Mouse (Mus musculus) kidney, postnatal 36 days (tissue): ENCODE results near the gene Kcna1.

Experiments used
- DNase-seq, 2 experiments: peaks; one replicate each; pipeline ENCODE4 v3.0.0; 2021 to 2022; ENCODE audit warnings: mixed read lengths in 2 of 2

Kcna1 gene

DNA sequence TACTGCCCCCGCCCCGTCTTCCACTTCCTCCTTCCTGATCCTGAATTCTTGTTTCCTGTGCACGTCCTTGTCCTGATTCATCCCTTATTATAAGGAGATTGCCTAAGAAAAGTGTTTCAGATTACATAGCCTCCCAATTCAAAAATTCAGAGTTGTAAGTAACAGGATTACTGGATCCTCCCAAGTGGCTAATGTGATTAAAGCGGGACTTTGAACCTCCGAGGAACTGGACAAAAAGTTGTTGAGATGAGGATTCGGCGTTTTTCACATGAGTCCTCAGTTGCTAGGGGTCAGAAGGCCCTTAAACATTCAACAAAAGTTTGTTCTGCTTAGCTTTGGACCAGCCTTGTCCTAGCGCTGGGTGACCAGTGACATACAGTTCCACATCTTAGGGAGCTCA lies at the start of gene Kcna1:
TSS of gene Kcna1 (minus strand) at position 4 of the 400 bp plus-strand sequence.
- no peak for DNase-seq

DNA sequence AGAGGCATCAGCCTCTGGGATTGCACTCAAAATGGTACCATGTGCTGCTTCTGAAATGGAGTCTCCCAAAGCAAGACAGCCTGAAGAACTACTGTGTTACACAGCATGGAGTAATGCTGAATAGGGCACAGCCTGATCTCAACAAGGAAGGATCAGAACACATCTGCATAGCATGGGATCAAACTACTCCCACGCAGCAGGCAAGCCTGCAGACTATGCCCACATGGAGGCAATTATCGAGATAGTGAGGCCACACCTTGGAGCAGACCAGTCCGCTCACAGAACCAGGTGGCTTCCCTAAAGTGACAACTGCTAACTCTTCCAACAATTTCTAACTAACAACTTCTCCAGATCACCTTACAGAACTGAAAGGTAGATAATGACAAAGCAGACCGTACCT lies 40.9 kb upstream of the Kcna1 start:
- DNase-seq = no peak

DNA sequence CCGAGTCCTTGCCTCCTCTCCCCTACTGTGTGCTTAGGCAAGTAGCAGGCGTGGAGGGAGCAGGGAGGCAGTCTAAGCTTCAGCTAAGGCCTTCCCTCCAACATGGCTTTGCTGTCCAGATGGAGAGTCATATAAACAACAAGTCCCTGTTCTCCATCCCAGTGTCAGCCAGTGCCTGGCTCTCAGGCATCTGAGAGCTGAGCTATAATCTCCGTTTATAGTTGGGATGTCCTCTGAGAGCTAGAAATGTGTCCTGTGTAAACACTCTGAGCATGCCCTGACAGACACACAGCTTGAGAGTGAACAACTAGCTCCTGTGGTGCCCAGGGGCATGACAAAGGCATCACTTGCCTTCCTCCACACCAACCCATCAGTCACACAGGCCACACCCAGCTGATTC lies 39.0 kb upstream of the Kcna1 start:
- no peak for DNase-seq

GRCm38 (mm10) chr6:126678961-126679360 lies 32.8 kb upstream of the Kcna1 start:
- peak in 1 of 2 experiments; percentile 36 for DNase-seq

- DNase-seq = no peak
Measured at GRCm38 (mm10) chr6:126667001-126667400, 20.8 kb upstream of the Kcna1 start.

DNA sequence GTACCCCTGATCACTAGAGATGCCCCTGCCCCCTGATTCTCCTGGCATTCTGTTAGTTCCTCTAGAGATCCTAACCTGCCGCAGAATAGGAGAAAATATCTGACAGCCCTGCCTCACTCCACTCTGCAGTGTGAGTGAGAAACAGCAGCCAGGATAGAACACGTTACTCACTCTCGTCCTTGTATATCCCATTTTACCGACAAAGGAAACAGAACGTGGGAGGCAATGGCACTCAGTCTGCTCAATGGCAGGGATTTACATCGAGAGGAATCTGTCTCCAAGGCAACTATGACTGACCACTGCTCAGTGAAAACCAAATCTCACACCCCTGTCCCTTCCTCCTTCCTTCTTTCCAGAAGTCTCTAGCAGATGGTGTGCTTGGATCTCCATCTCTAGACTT lies 19.9 kb upstream of the Kcna1 start:
- DNase-seq = no peak

DNA sequence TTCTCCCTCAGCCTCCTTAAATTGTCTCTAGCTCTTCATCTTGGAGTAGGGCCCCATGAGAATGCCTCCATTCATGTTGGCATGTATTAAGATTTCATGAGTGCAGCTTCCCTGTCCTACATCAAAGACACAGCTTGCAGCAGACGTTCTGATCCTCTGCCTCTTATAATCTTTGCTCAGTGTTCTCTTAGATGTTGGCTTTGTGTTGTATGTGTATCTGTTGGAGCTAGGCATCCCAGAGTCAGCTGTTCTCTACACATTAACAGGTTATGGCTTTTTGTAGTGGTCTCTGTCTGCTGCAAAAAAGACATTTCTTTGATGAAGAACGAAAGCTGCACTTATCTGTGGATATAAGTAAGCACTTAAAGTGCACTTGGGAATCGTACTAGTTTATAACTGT lies 18.4 kb upstream of the Kcna1 start:
- no peak for DNase-seq

- DNase-seq = peak; percentile 41 to 51
Measured at GRCm38 (mm10) chr6:126657646-126658394, 11.6 kb upstream of the Kcna1 start.

DNA sequence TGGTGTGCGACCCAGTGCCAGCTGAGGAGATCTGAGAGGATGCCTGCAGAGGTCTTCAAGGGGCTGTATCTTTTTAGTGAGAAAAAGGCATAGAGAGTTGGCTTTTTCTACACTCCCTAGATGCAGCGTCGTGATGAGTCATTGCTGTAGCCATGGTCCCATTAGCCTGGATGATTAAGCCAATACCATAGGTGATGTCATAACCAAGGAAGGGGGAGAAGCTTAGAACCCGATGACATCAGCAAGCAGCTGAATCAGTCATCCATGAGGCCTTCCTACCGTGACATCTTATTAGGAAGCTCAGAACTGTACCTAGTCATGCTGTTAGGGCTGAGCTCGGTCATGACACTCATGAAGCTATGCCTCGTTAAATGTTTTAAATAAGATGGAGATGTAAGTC lies 7.4 kb upstream of the Kcna1 start:
- DNase-seq = no peak

DNA sequence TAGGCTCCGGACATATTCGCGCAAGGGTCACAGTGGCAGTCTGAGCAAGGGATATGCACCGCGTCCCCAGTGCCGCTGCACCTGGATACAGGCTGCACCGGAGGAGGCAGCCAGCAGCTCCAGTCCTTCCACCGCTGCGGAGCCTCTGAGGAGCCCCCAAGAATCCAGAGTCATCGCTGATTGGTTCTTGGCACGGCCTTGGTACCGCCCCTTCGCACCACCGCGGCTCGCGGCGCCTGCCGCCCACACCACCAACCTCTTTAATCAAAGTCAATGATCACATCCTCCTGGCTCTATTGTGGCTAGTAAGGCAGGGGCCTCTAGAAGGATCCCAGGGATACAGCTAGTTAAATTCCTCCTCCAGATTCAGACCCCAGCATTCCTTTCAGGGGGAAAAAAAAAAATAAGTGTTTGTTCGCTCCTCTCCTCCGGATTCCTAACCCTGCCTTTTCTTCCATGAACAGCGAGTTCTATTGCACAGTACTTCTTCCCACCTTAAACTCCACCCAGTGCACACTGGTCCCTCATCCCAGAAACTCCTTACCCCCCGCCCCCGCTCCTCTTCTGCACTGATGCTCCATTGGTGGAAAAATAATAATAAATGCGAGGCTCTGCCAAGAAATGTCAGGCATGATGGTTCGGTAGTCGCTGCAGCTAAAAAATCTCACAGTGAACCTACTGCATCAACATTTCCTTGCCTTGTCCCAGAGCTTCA lies 383 bp downstream of the Kcna1 start:
- DNase-seq = no peak

DNA sequence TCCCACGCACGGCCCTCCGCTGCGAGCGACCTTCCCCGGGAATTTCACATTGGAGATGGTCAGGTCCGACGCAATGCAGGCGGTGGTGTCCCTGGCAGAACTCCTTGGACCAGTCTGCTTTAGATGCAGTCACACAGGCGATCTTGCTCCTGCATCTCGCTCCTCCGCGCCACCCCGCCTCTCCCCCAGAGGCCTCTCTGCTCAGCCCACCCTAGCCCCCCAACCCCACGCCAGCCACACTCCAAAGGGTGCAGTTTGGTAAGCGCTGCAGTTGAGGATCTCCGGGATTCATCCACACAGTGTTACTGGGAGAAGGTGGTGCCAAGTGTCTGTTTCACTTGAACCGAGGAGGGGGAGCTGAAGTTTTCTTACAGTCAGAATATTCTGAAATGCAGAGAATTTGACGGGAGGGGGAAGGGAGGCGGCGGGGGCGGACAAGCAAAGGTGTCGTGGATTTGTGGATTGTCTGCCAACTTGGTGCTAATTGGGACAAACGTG lies 1.1 kb downstream of the Kcna1 start:
- DNase-seq = no peak

DNA sequence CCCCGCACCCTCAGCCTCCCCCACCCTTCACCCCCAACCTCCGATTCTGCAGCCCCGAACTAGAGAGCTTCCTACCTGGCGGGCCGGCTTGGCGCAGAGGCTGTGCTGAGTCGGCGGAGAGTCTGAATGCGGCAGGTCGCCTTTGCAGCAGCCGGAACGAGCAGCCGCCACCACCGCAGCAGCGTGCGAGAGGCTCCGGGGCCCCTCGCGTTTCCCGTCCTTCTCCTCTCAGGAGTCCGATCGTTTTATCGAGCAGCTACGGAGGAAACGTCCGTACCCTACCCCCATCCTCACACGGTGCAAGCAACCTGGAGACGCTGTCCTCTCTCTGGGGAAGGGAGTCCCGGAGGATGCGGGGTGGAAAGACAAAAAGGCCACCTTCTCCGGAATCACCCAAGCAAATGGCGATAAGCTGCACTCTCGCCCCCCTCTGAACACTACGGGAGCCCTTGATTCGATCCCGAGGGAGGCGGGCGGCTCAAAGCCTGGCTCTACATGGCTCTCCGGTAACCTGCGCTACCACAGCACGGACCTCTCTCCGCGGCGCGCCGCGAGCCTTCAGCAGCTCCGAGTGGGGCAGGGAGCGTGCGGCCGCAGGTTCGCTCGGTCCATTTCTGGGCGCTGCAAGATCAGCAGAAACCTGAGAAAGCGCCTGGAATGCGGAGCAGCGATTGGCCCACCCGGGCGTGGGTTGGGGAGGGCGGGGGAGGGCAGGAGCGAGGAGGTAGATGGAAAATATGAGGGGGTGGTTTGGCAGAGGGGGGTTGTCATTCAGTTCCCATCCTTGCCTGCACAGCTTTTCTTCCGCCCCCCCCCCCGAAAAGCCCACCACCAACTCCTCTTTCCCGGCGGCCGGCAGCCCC lies 1.8 kb downstream of the Kcna1 start:
- peak in 1 of 2 experiments; percentile 45 for DNase-seq

DNA sequence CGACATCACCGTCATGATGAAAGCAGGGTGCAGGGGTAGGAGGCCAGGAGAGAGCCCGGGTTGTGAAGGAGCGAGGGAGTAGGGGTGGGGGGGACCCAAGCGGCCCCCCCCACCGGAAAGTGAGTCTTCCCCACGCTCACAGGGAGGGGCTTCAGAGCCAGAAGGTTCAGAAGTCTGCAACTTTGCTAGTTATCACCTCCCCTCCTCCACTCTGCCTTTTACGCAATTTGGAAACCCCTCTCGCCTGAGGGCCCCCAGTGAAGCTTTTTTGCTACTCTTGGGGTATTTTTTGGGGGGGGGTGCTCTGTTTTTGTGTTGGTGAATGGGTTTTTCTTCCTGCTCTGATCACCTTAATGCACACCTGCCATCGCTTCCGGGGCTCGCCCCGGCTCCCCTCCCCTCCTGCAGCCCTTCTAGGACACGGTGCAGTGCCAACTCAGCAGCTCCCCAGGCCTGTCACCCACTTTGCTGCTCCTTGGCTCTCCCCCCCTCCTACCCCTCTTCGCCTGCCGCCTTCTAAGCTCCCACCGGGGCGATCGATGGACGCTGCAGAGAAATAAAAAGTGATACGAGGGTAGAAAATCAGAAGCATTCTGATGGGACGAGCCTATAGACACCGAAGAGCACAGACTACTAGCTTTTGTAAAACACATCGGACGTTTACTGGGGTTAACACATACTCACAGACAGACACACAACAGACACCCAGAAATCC lies 2.7 kb downstream of the Kcna1 start:
- DNase-seq = no peak

DNA sequence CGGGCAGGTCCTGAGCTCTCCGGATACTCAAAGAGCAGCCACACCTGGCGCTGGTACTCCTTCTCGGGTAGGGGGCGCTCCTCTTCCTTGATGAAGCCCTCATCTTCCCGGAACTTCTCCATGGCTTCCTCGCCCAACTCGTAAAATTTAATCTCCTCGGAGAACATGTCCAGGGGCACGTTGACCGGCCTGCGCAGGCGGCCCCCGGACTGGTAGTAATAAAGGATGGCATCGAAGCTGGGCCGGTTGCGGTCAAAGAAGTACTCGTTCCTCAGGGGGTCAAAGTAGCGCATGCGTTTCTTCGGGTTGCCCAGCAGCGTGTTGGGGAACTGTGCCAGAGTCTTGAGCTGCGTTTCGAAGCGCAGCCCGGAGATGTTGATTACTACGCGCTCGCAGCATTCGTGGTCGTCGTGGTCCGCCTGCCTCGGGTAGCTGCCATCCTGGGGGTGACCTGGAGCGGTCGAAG lies 3.3 kb downstream of the Kcna1 start:
- DNase-seq = peak; percentile 17 to 69

DNA sequence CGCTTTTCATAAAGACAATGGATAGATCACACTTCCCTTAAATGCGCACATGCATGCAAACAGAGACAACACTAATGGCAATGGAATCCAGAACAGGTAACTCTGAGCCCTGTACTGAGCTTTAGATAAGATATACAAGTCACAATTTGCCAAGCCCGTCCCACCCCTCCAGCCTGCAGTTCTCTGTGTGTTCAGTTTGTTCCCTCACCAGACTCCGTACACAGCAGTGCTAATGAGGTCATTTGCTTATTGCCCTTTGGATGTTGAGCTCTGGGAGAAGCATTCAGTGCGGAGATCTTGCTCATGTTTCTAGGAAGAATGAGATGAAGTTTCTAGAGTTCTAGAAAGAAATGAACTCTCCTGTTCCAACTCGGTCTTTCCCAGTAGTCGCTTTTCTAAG lies 17.7 kb downstream of the Kcna1 start:
- DNase-seq = peak; percentile 37 to 43

- DNase-seq = no peak
Measured at GRCm38 (mm10) chr6:126618455-126618854, 27.7 kb downstream of the Kcna1 start.

DNA sequence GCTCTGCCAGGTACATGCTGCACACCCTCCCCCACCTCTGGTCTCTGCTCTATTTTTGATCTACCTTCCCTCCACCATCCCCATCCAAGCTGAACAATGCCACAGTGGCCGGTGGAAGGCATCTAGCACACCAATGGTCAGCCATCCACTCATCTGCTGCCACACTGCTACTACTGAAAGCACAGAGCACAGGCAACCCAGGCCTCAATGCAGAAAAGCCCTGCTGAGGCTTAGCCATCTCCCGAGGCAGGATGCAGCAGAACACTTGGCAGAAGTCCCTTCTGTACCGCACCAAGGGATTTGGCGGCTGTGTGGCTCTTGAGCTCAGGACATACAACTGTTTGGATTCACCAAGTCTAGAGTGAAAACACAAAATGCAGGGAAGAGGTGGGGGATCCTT lies 35.4 kb downstream of the Kcna1 start:
- DNase-seq = no peak

DNA sequence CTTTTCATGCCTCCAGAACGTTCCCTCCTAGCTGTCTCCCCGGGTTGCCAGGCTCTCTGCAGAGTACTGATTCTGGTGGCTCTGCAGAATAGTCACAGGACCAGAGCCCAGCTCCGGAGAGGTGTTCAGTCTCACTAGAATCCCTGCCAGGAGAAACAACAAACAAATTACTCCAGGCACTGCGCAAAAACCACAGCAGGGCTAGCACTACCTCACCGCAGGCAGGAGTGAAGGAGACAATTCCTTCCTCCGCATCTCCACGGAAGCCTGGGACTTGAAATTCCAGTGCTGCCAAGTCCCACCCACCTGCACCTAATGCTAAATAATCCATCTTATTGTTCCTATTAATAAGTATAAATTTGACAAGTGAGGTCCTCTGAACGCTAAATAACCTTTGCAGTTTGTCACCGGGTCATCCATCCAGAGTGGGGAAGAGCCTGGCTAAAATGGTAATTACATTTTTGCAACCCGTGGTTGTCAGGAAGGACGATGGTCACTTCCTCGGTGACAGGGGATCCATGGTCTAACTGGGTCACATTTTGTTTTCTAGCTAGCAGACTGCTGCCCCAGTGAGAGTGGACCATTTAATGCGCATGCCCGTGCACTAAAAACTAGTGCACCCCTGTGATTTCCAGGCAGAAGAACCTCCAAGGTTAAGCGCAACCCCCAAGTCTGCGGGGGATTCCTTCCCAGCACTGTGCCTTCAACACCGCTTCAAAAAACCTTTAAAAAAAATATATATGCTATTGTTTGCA lies 36.8 kb downstream of the Kcna1 start:
- DNase-seq = no peak

DNA sequence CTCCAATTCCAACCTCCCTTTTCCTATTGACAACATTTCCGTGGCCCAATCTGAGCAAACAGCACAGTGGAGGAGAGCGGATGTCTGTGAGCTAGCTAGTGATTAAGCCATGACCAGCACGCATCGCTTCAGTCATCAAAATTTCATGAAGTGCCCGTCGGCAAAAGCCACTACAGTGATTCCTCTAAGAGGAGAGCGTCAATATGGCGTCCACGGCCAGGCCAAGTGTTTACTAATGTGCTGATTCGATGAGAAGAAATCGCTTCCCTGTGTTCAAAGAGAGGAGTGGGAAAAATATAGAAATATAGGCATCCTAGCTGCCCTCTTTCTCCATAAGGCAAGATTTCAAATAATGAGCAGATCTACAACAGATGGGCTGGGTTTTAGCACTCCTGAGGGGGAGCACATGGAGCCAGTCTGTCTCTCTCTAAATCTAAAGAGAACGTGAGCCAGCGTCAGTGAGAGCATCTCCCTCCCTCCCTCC lies 44.3 kb downstream of the Kcna1 start:
- no peak for DNase-seq

DNA sequence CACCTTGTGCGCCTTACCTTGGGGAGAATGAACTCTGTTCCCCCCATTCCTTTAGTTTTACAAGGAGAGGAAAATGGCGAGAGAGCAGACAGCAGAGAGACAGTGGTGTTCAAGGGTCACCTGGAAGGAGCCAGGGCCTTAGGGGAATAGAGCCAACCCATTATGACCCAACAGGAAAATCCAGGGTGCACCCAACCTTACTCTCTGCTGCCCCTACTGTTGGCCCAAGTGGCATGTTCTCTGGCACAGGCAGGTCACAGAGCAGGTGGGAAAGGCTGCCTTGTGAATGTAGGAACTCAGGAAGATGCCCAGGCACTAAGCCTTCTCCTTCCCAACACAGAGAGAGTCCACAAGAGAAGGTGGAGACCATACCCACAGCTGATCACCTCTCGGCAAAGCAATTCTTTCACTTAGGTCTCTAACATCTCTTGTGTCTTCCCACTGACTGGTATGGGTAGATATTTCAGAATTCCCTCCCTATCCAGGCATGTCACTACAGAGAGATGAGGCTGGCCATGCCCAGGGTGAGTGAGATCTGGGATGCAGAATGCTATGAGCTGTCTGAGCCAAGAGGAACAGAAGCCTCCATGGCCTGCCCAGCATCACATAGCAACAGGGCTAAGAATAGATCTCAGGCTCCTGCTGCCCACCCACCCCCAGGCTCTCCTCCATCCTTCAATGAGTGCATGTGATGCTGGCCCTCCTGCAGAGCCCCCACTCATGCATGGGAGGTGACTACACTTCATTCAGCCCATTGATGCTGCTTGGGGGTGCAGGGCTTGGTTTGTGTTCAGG lies 46.8 kb downstream of the Kcna1 start:
- peak; percentile 28 to 66 for DNase-seq

- no peak for DNase-seq
Measured at GRCm38 (mm10) chr6:126597741-126598140, 48.4 kb downstream of the Kcna1 start.
